ENCODE assay signal across 8 mouse cellular contexts in genomic region chr13:108151782-108152181, GRCm38 (mm10). TPM values are rescaled to one million over a fixed set of nuclear protein-coding genes. Genes with fewer than 3 reads are reported as not detected.
A peak's percentile ranks its signal among the peaks of the same experiment; 100 is the strongest.
DNase-seq lines count a peak whose midpoint lies in the region; ATAC-seq lines count a peak whose summit lies in the region.

No protein-coding gene starts in this region.

- H3K27me3 ChIP-seq in kidney, embryonic 16.5 days (ENCODE audit: insufficient read depth, low read length) = no peaks in the 10 kb centered on the region

- no peak for ATAC-seq in kidney, embryonic 16.5 days (ENCODE audit: low FRiP score, low TSS enrichment)
- peak; percentile 73 for ATAC-seq in inflammation-experienced regulatory T-cells, adult 6 months

- H3K4me3 ChIP-seq in kidney, embryonic 16.5 days (ENCODE audit: low read length) = no peak overlapping the region

- H3K4me2 ChIP-seq in kidney, embryonic 16.5 days (replicated peaks; ENCODE audit: low read depth, low read length) = no peak overlapping the region

- 0 out of 2 replicates have a peak, but pooled peaks cover 5% of the 10 kb centered on the region for H3K9me3 ChIP-seq in kidney, embryonic 16.5 days (ENCODE audit: low read length)

- no peaks in the 10 kb centered on the region for H3K4me1 ChIP-seq in kidney, embryonic 16.5 days (ENCODE audit: insufficient read depth, low read length)

- no peak overlapping the region for H3K9ac ChIP-seq in kidney, embryonic 16.5 days (replicated peaks; ENCODE audit: low read length)

- H3K36me3 ChIP-seq in kidney, embryonic 16.5 days (ENCODE audit: insufficient read depth, low read length) = 0 out of 2 replicates have a peak, but pooled peaks cover 5% of the 10 kb centered on the region

- DNase-seq in kidney, adult 9 months = peak; percentile 34
- DNase-seq in CD4-positive helper T cell, adult 2 months (ENCODE audit: low read depth, low spot score) = peak; percentile 49
- peak; percentile 36 for DNase-seq in MN1 (ENCODE audit: low spot score)
- DNase-seq in frontal cortex, postnatal 25 days (ENCODE audit: low spot score in 2 of 2) = no peak
- DNase-seq in urinary bladder, adult 18-20 months (ENCODE audit: low spot score in 2 of 2) = no peak
- no peak for DNase-seq in heart, adult 8-10 months (ENCODE audit: low spot score)

- H3K27ac ChIP-seq in kidney, embryonic 16.5 days (ENCODE audit: low read length) = no peak overlapping the region

RNA-seq across cellular contexts. Expression of gene Ndufaf2, which starts 6.6 kb away (rescaled TPM):
- 72.0 and 72.6 TPM in 2 replicates for polyA plus RNA-seq in kidney, embryonic 16.5 days (2015; fragmentation: Nextera tagmentation; extraction: Ambion mirVana)
- polyA plus RNA-seq in inflammation-experienced regulatory T-cells, adult 6 months (2017; shearing (Covaris generic)) = 10 to 100 TPM; 38.9 to 47.2 (median 43.2) TPM
- 10 to 100 TPM; 23.2 to 34.3 (median 28.8) TPM for total RNA-seq in heart, adult 8-10 months (2022)

RNA-seq across cellular contexts. Expression of gene Ercc8, which starts 6.7 kb away (rescaled TPM):
- polyA plus RNA-seq in kidney, embryonic 16.5 days (2015; fragmentation: Nextera tagmentation; extraction: Ambion mirVana) = 15.4 and 16.7 TPM in 2 replicates
- polyA plus RNA-seq in inflammation-experienced regulatory T-cells, adult 6 months (2017; shearing (Covaris generic)) = 10 to 100 TPM in 2 of 3 experiments, 1 to 10 TPM in 1; 6.9 to 10.5 (median 10.4) TPM
- 1 to 10 TPM; 4.0 to 8.0 (median 5.6) TPM for total RNA-seq in heart, adult 8-10 months (2022)

Comparison
In these comparisons a context has a peak if more than half of its experiments do, and no peak if none do; other contexts are left out.
1. DNase-seq: peak in kidney, adult 9 months (single experiment), CD4-positive helper T cell, adult 2 months (single experiment) and MN1 (single experiment); none in frontal cortex, postnatal 25 days (0 of 2), urinary bladder, adult 18-20 months (0 of 2) and heart, adult 8-10 months (single experiment).